Mouse (Mus musculus) E14TG2a.4 (cell line): Measurements from ENCODE around the gene Eif3m.

Source experiments
- CTCF ChIP-seq: conservative IDR thresholded peaks from 2 replicates; pipeline ENCODE4 v1.5.1; 2014; ENCODE audit warnings: low read length
- NANOG ChIP-seq: IDR thresholded peaks from 2 replicates; pipeline ENCODE4 v1.6.1; 2014; ENCODE audit warnings: borderline replicate concordance, low read length, mixed read lengths

- TF ChIP-seq CTCF = no peak
- no peak for TF ChIP-seq NANOG
These were observed 19.7 kb upstream of the Eif3m start for GRCm38 (mm10) chr2:105036401-105037070.
